In genomic region chr3:20353598-20353997, GRCm38 (mm10) we compare ENCODE assay signal across 21 mouse cellular contexts. TPM values are rescaled to one million over a fixed set of nuclear protein-coding genes. Genes with fewer than 3 reads are reported as not detected.
"Had no signal": no experiment of that assay in that cellular context is flagged by ENCODE, and none has a peak within 500 bp of the region (broad histone marks: within the 10 kb centered on the region; RNA-seq: fewer than 3 reads in every experiment).

No protein-coding gene starts in this region.

- H3K36me3 ChIP-seq: limb, embryonic 13.5 days; liver, embryonic 15.5 days; midbrain, embryonic 12.5 days; neural tube, embryonic 12.5 days had no signal

- ATAC-seq: inflammation-experienced regulatory T-cells, adult 6 months; intestine, postnatal 0 days had no signal

- H3K4me3 ChIP-seq: layer of hippocampus, adult 2 months; limb, embryonic 13.5 days; liver, embryonic 15.5 days; megakaryocyte, embryonic 14.5 days; midbrain, embryonic 12.5 days; neural tube, embryonic 12.5 days had no signal

- H3K9ac ChIP-seq: limb, embryonic 13.5 days; liver, embryonic 15.5 days; midbrain, embryonic 12.5 days; neural tube, embryonic 12.5 days had no signal

- DNase-seq: kidney, adult 8-10 months; kidney, postnatal 10 days; kidney, postnatal 4 days; left cerebral cortex, postnatal 4 days; lung, adult 2 months; right cerebral cortex, postnatal 4 days; spleen, adult 18-20 months; thymus, adult 18-20 months; thymus, postnatal 14 days had no signal

- H3K4me1 ChIP-seq: limb, embryonic 13.5 days; liver, embryonic 15.5 days; megakaryocyte, embryonic 14.5 days; midbrain, embryonic 12.5 days; neural tube, embryonic 12.5 days had no signal

- H3K27ac ChIP-seq: layer of hippocampus, adult 2 months; limb, embryonic 13.5 days; liver, embryonic 15.5 days; macrophage; midbrain, embryonic 12.5 days; neural tube, embryonic 12.5 days had no signal

- H3K27me3 ChIP-seq: limb, embryonic 13.5 days; liver, embryonic 15.5 days; megakaryocyte, embryonic 14.5 days; midbrain, embryonic 12.5 days; neural tube, embryonic 12.5 days had no signal

- H3K4me2 ChIP-seq: limb, embryonic 13.5 days; liver, embryonic 15.5 days; midbrain, embryonic 12.5 days; neural tube, embryonic 12.5 days had no signal

- H3K9me3 ChIP-seq: limb, embryonic 13.5 days; liver, embryonic 15.5 days; megakaryocyte, embryonic 14.5 days; midbrain, embryonic 12.5 days; neural tube, embryonic 12.5 days had no signal

RNA-seq across cellular contexts. Expression of gene Agtr1b, which starts 13.4 kb away (rescaled TPM):
- total RNA-seq: liver, adult 2 months; monocyte, adult 5-6 weeks; neutrophil, adult 5-6 weeks had no signal
- polyA plus RNA-seq: inflammation-experienced regulatory T-cells, adult 6 months; liver, adult 2 months; liver, embryonic 15.5 days; macrophage; midbrain, embryonic 12.5 days had no signal
